Mouse (Mus musculus) lung, embryonic 15.5 days (tissue): ENCODE data around the gene Myo18a. TPM values are rescaled to one million over a fixed set of nuclear protein-coding genes. Genes with fewer than 3 reads are reported as not detected.
A peak's percentile ranks its signal among the peaks of the same experiment; 100 is the strongest.

Experiments
- ATAC-seq: fragments of 200-750 bp; cut with Nextera tagmentation; 2 replicates; pipeline ENCODE4 v1.8.0; 2017; ENCODE audit warnings: moderate number of reproducible peaks, borderline replicate concordance; ENCODE audit not compliant: low FRiP score, low TSS enrichment; ENCODE audit errors: extremely low read depth
- H3K27ac ChIP-seq: fragments of 300-500 bp; sonication (generic); 2 replicates; pipeline ENCODE4 v1.5.1; 2015; ENCODE audit warnings: moderate library complexity, mild to moderate bottlenecking, inconsistent platforms
- H3K27me3 ChIP-seq: fragments of 300-500 bp; sonication (generic); 2 replicates; pipeline ENCODE4 v1.6.1; 2015; ENCODE audit warnings: inconsistent platforms
- H3K36me3 ChIP-seq: fragments of 300-500 bp; sonication (generic); 2 replicates; pipeline ENCODE4 v1.6.1; 2015; ENCODE audit warnings: inconsistent platforms
- H3K4me1 ChIP-seq: fragments of 300-500 bp; sonication (generic); 2 replicates; pipeline ENCODE4 v1.6.1; 2015; ENCODE audit warnings: inconsistent platforms
- H3K4me2 ChIP-seq: fragments of 300-500 bp; sonication (generic); 2 replicates; pipeline ENCODE4 v1.6.1; 2015; ENCODE audit warnings: inconsistent platforms, mild to moderate bottlenecking, moderate library complexity
- H3K4me3 ChIP-seq: fragments of 300-500 bp; sonication (generic); 2 replicates; pipeline ENCODE4 v1.5.1; 2015; ENCODE audit warnings: mild to moderate bottlenecking, inconsistent platforms
- H3K9ac ChIP-seq: fragments of 300-500 bp; sonication (generic); 2 replicates; pipeline ENCODE4 v1.6.1; 2015; ENCODE audit warnings: inconsistent platforms
- H3K9me3 ChIP-seq: fragments of 300-500 bp; sonication (generic); 2 replicates; pipeline ENCODE4 v1.6.1; 2016; ENCODE audit warnings: inconsistent platforms
- WGBS: fragments of 180-500 bp; shearing (Covaris S2); methylation state at CpG from one replicate; pipeline ENCODE4 v1.1.7; 2015; 5-methylcytosine and 5-hydroxymethylcytosine counted together
- polyA plus RNA-seq: library from polyadenylated mRNA; unstranded; fragments of >200 nt; fragmentation: Nextera tagmentation; extraction: Ambion mirVana; gene quantifications from 2 replicates; pipeline ENCODE4 v1.2.1, GENCODE M21; 2015

Gene Myo18a
- polyA plus RNA-seq, 1 experiment from 2014 or later = 46.2 TPM

DNA sequence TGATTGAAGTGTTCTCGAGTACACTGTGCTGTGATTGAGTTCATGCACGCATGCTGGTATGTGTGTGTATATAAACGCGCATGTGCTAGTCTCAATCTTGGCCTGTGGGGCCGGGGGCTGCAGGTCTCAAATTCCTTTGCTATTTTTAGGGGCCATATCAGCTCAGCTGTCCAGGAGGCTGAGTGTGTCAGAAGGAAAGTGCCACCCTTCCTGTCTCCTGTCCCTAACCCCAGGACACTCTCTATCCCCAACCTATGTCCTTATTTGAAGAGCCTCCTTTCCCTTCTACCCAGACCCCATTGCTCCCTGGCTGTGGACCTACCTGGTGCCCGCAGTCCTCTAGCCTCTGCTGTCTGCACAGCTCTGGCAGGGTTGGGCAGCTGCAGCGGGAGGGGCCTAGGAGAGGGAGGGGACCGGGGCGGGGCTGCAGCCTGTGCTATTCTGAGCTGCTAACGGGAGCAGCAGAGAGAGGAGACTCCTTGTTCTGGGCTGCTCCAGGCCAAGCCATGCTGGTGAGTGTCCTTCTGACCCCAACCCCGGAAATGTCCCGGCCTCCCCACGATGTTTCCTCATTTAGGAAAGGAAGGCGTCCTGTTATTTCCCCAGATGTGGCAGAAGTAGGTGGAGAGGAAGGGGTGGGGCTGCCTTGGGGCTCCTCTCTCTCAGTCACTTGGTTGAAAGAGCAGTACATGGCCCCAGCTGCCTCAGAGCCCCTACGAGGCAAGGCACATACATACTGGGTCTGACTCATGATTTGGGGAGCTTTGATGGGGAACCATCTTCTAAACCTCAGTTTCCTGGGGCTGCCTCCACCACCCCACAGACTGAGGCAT, 38.0 kb downstream of the Myo18a start:
- Histone ChIP-seq H3K4me1 (peaks cover 30% of the 10 kb centered on the region), H3K9me3 (no peaks in the 10 kb centered on the region)

DNA sequence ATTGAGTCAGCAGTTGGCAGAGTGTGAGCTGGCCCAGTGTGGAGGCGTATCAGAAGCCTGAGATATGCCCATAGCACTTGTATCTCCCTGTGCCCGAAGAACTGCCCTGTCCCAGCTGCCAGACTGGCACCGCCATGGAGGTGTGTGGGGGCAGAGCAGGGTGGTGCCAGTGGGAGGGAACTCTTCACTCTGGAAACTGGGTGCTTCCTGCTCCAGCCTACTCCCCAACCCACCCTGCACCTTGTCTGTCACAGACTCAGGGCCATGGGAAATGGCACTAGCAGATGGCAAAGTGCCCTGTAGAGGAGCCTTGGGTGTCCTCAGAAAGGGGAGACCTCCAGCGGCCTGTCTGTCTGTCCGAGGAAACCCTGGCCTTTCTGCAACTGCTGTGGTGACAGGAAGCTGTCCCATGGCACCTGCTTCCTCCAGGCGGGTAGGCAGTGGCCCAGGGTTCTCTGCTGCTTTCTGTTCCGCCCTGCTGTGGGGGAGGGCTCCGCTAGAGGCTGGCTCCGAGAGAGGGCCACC, 39.4 kb downstream of the Myo18a start:
- 61% methylated on average over 9 of the region's 9 CpGs for WGBS
- H3K36me3 ChIP-seq = no peaks in the 10 kb centered on the region
- H3K4me2 ChIP-seq = peak overlapping the region; percentile 18; the same call in 1 of the 2 replicates
- H3K4me3 ChIP-seq = no peak overlapping the region
- no peaks in the 10 kb centered on the region for H3K9me3 ChIP-seq
- H3K9ac ChIP-seq = no peak overlapping the region
- no peaks in the 10 kb centered on the region for H3K27me3 ChIP-seq
- H3K4me1 ChIP-seq = peaks cover 30% of the 10 kb centered on the region
- H3K27ac ChIP-seq = 0 out of 2 replicates have a peak overlapping the region, but pooled peaks have one; percentile 33
- no peak for ATAC-seq

More for the DNA sequence above, 38.0 kb downstream of the Myo18a start:
- no peaks in the 10 kb centered on the region for H3K27me3 ChIP-seq
- H3K27ac ChIP-seq = peak overlapping the region; percentile 38
- peak overlapping the region; percentile 22 for H3K9ac ChIP-seq
- peak overlapping the region; percentile 16; the same call in 1 of the 2 replicates for H3K4me3 ChIP-seq
- peak overlapping the region; percentile 50 for H3K4me2 ChIP-seq
- no peaks in the 10 kb centered on the region for H3K36me3 ChIP-seq
- ATAC-seq = peak; percentile 88
- WGBS = 8% methylated on average over 15 of the region's 15 CpGs

DNA sequence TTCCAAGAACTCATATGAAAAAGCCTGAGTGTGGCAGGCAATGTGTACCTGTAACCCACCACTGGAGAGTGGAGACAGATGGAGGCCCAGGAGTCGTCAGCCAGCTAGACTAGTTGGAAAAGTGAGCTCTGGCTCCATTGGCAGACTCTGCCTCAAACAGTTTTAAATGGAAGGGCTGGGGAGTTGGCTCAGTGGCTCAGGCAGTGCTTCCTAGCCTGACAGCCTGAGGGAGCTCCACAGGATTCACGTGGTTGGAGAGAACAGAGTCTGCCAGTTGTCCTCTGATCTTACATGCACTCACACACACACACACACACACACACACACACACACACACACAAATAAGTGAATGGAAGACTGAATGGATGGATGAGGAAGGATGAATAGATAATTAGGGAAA, 43.2 kb downstream of the Myo18a start:
- H3K4me3 ChIP-seq = no peak overlapping the region
- no peak overlapping the region for H3K27ac ChIP-seq
- H3K9me3 ChIP-seq = no peaks in the 10 kb centered on the region
- H3K27me3 ChIP-seq = no peaks in the 10 kb centered on the region
- H3K9ac ChIP-seq = no peak overlapping the region
- H3K4me1 ChIP-seq = peaks cover 18% of the 10 kb centered on the region
- 26% methylated on average over 2 of the region's 2 CpGs for WGBS
- ATAC-seq = no peak
- H3K4me2 ChIP-seq = no peak overlapping the region
- H3K36me3 ChIP-seq = no peaks in the 10 kb centered on the region

DNA sequence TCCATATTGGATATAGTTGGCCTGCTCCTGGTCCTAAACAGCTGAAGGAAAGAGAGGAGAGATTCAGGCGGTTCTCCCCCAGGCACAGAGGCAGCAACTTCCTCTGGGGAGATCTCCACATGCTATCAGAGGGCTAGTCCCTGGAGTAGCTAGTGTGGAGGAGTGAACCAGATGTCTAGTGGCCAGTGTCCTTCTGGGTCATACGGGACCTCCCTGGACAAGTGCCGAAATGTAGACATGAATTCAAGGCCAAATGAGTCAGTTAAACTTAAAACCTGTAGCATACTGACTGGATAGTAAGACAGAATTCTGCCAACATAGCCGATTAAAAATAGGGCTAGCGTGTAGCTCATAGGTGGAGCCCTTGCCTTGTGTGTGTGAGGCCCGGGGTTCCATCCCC, 43.8 kb downstream of the Myo18a start:
- Histone ChIP-seq H3K4me1 (peaks cover 12% of the 10 kb centered on the region), H3K4me2 (no peak overlapping the region), H3K27me3 (no peaks in the 10 kb centered on the region), H3K4me3 (no peak overlapping the region), H3K27ac (no peak overlapping the region), H3K9me3 (no peaks in the 10 kb centered on the region), H3K9ac (no peak overlapping the region), H3K36me3 (no peaks in the 10 kb centered on the region)
- ATAC-seq = no peak
- WGBS = 86% methylated on average over 6 of the region's 6 CpGs

DNA sequence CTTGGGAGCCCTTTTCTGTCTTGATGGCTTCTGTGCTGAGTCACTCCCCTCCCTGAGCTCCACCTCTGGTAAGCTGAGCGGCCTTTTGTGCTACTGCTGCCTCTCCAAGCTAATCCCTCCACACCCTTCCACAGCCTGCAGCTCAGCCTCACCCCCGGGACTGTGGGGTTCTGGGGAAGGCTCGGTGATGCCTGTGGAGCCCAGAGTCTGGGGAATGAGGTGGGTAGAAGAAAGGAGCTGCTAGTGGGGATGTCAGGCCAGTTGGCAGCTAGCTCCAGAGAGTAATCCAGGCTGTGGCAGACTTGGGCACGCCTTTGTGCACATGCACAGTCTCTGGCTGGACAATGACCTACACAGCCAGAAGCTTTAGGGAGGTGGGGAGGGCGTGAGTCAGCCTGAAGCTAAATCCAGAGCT, 45.0 kb downstream of the Myo18a start:
- Histone ChIP-seq H3K27me3 (no peaks in the 10 kb centered on the region), H3K4me3 (no peak overlapping the region), H3K27ac (no peak overlapping the region), H3K9me3 (no peaks in the 10 kb centered on the region), H3K4me2 (no peak overlapping the region), H3K36me3 (peaks cover 5% of the 10 kb centered on the region; the same call in 1 of the 2 replicates), H3K9ac (no peak overlapping the region), H3K4me1 (no peaks in the 10 kb centered on the region)
- WGBS = 55% methylated on average over 5 of the region's 5 CpGs
- ATAC-seq = no peak

DNA sequence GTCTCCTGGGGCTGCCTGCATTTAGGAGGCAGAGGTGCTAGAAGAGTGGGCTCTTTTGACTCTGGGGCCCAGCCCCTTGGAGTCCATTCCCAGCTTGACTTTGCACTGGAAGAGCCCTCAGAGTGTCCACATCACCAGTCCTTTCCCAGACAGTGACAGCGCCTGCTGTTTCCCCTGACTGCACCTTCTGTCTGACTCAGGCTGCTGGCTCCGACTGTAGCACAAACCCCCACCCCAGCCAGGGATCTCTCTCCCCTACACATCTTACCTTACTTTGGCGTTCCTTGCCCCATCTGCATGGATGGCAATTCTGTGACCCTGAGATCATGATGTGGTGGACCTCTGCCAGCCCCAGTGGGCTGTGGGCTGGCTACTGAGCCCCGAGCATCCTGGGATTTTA, 46.2 kb downstream of the Myo18a start:
- Histone ChIP-seq H3K4me2 (no peak overlapping the region), H3K4me3 (no peak overlapping the region), H3K27ac (no peak overlapping the region), H3K9me3 (no peaks in the 10 kb centered on the region), H3K36me3 (peaks cover 5% of the 10 kb centered on the region; the same call in 1 of the 2 replicates), H3K27me3 (no peaks in the 10 kb centered on the region), H3K9ac (no peak overlapping the region), H3K4me1 (no peaks in the 10 kb centered on the region)
- 74% methylated on average over 4 of the region's 4 CpGs for WGBS
- no peak for ATAC-seq

DNA sequence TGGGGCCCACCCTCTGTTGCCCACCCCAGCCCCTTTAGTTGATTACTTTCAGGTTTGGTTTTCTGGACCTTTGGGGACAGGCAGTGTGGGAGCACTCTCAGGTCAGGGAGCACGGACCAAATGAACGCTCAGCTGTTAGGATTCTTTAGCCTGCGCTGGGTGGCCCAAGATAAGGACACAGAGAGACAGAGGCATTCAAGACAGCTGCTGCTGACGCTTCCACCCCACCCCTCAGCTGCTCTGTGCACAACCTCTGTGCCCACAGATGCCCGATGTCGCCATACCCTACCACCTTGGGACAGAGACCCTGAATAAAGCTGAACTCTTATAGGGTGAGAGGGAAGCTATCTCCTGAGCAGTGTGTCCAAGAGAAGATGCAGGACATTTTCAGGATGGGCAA, 47.0 kb downstream of the Myo18a start:
- Histone ChIP-seq H3K4me2 (no peak overlapping the region), H3K27ac (no peak overlapping the region), H3K4me1 (no peaks in the 10 kb centered on the region), H3K9me3 (no peaks in the 10 kb centered on the region), H3K4me3 (no peak overlapping the region), H3K9ac (no peak overlapping the region), H3K36me3 (peaks cover 5% of the 10 kb centered on the region; the same call in 1 of the 2 replicates), H3K27me3 (no peaks in the 10 kb centered on the region)
- ATAC-seq = no peak
- 74% methylated on average over 6 of the region's 6 CpGs for WGBS

DNA sequence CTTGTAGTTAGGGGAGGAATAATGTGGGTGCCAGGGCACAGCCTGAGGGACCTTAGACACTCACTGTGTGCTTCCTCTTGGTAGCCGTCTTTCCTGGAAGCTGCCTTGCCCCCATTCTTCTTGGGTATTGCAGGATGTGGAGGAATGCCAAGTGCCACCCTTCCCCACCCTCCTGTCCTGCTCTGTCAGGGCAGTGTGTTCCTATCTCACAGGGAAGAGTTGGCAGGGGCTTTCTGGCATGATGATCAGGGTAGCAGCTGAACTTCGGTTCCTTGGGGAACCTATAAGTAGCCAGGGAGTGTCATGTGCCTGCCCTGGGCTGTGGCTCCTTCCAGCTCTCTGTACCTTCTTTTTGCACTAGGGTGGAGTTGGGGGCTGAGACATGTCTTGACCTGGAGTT, 50.9 kb downstream of the Myo18a start:
- Histone ChIP-seq H3K4me2 (no peak overlapping the region), H3K27ac (no peak overlapping the region), H3K27me3 (no peaks in the 10 kb centered on the region), H3K4me3 (no peak overlapping the region), H3K4me1 (no peaks in the 10 kb centered on the region), H3K9ac (no peak overlapping the region), H3K36me3 (peaks cover 10% of the 10 kb centered on the region), H3K9me3 (no peaks in the 10 kb centered on the region)
- no peak for ATAC-seq
- 72% methylated on average over 2 of the region's 2 CpGs for WGBS

DNA sequence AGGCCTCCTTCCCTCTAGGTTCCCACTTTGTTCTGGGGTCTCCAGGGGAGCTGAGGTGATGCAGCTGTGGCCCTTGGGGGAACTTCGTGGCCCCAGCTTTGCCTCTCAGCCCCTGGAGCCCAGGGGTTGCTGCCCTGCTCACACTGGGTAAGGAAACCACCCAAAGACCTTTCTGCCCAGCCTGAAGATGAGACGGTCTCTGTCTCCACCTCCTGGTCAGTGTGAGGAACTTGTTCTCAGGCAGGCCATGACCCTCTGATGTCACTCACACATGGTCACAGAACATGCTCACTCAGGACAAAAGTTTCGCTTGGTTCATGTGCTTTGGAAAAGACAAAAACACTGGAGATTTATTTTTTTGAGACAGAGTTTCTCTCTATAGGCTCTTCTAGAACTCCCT, 53.0 kb downstream of the Myo18a start:
- Histone ChIP-seq H3K9ac (no peak overlapping the region), H3K4me1 (no peaks in the 10 kb centered on the region), H3K36me3 (peaks cover 12% of the 10 kb centered on the region), H3K9me3 (no peaks in the 10 kb centered on the region), H3K4me3 (no peak overlapping the region), H3K4me2 (no peak overlapping the region), H3K27ac (no peak overlapping the region), H3K27me3 (no peaks in the 10 kb centered on the region)
- no peak for ATAC-seq
- WGBS = 29% methylated on average over 3 of the region's 3 CpGs

DNA sequence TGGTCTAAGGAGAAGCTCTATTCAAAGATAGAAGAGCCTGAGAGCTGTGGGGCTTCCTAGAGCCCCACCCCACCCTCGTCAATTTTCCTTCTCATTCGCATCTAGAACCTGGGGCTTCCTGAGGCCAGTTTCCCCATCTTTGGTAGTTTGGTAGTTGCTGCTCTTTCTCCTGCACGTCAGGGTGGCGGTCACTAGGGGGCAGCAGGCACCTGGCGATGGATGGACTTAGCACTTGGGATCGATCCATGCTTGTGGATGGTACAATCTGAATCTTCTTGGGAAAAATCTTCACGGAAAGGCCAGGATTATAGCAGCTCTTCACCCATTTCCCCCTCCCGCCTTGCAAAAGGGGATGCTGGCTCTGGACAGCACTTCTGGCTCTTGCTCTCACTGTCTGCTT, 58.6 kb downstream of the Myo18a start:
- H3K9ac ChIP-seq = no peak overlapping the region
- H3K4me1 ChIP-seq = peaks cover 6% of the 10 kb centered on the region
- peaks cover 30% of the 10 kb centered on the region for H3K36me3 ChIP-seq
- H3K27ac ChIP-seq = no peak overlapping the region
- no peaks in the 10 kb centered on the region for H3K9me3 ChIP-seq
- no peak overlapping the region for H3K4me2 ChIP-seq
- no peak for ATAC-seq
- 25% methylated on average over 8 of the region's 8 CpGs for WGBS
- H3K27me3 ChIP-seq = no peaks in the 10 kb centered on the region
- H3K4me3 ChIP-seq = no peak overlapping the region

DNA sequence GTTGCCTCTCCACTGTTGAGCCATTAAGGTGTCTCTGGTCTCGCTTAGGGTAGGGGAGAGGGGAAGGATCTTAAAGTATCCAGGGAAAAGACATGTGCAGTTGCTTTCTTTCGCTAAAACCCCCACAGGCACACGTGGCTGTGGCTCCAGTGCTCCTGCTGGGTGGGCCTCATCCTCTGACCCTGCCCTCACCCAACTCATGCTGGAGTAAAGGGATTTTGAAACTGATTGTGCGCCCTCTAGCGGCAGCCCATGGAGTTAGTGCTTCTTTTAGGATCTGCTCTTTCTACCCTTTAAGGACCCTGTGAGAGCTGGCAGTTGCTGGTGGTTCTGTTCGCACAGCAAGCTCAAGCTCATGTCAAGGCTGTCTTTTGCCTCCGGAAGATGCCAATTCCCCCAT, 59.7 kb downstream of the Myo18a start:
- 21% methylated on average over 7 of the region's 7 CpGs for WGBS
- Histone ChIP-seq H3K4me3 (no peak overlapping the region), H3K27ac (no peak overlapping the region), H3K9ac (no peak overlapping the region), H3K9me3 (no peaks in the 10 kb centered on the region), H3K4me1 (peaks cover 6% of the 10 kb centered on the region), H3K27me3 (no peaks in the 10 kb centered on the region), H3K4me2 (no peak overlapping the region), H3K36me3 (peaks cover 35% of the 10 kb centered on the region)
- ATAC-seq = no peak

DNA sequence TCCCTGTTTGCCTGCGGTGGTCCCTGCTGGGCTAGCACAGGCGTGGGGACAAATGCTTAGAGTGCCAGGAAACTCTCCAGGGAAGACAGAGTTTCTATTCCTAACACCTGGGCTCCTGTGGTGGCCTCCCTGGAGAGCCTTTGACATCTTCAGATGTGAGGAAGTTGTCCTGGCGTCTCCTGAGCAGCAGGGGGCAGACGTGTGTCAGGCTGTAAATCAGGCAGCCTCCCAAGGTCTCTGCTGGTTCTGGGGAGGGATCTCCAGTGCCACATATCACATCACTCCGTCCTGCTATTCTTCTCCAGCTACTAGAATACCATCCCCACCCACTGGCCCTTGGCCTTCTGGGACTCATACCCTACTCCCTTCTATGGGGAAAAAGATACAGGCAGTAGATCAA, 62.8 kb downstream of the Myo18a start:
- no peak for ATAC-seq
- H3K27me3 ChIP-seq = no peaks in the 10 kb centered on the region
- peaks cover 46% of the 10 kb centered on the region for H3K36me3 ChIP-seq
- H3K4me1 ChIP-seq = peaks cover 6% of the 10 kb centered on the region
- no peak overlapping the region for H3K4me2 ChIP-seq
- WGBS = 4% methylated on average over 5 of the region's 5 CpGs
- H3K4me3 ChIP-seq = no peak overlapping the region
- H3K9me3 ChIP-seq = no peaks in the 10 kb centered on the region
- H3K27ac ChIP-seq = no peak overlapping the region
- H3K9ac ChIP-seq = no peak overlapping the region
